Mouse (Mus musculus) myocyte (in vitro differentiated cells): Measurements from ENCODE around the gene Gch1.

Source experiments
- E2F4 ChIP-seq: IDR thresholded peaks from one replicate; pipeline ENCODE4 v1.6.1; 2011; ENCODE audit warnings: mild to moderate bottlenecking, control low read depth, moderate library complexity; ENCODE audit not compliant: insufficient read depth
- MAX ChIP-seq: IDR thresholded peaks from one replicate; pipeline ENCODE4 v1.6.1; 2011; ENCODE audit warnings: low read depth, mild to moderate bottlenecking, control low read depth
- MYOD1 ChIP-seq, 3 experiments: IDR thresholded peaks; one replicate each; pipeline ENCODE4 v1.6.1; 2011; ENCODE audit warnings: control low read depth in 2 of 3, low read depth in 2 of 3, mild to moderate bottlenecking in 2 of 3, moderate library complexity in 1 of 3; ENCODE audit not compliant: insufficient read length in 2 of 3, control insufficient read depth in 1 of 3
- POLR2A ChIP-seq: IDR thresholded peaks from one replicate; pipeline ENCODE4 v1.6.1; 2011; ENCODE audit warnings: low read depth, mild to moderate bottlenecking, control low read depth, moderate library complexity; ENCODE audit not compliant: insufficient read length
- TCF12 ChIP-seq: IDR thresholded peaks from one replicate; pipeline ENCODE4 v1.6.1; 2011; ENCODE audit warnings: mild to moderate bottlenecking, control low read depth; ENCODE audit not compliant: poor library complexity, insufficient read depth, severe bottlenecking
- USF1 ChIP-seq: IDR thresholded peaks from one replicate; pipeline ENCODE4 v1.6.1; 2011; ENCODE audit warnings: low read depth, mild to moderate bottlenecking, control low read depth, moderate library complexity

- no peak for TF ChIP-seq POLR2A
- TF ChIP-seq MYOD1 (IDR thresholded peaks at IDR 0.05; ENCODE audit: control insufficient read depth in 1 of 3, insufficient read length in 2 of 3, low read depth in 2 of 3) = no peak
- TF ChIP-seq TCF12 = no peak
- no peak for TF ChIP-seq USF1
- no peak for TF ChIP-seq E2F4
- TF ChIP-seq MAX = no peak
These were observed 73.0 kb downstream of the Gch1 start for GRCm38 (mm10) chr14:47116062-47116762.
